Mouse (Mus musculus) midbrain, embryonic 13.5 days (tissue): ENCODE data around the gene Dbnl. TPM values are rescaled to one million over a fixed set of nuclear protein-coding genes. Genes with fewer than 3 reads are reported as not detected.

ENCODE experiments used
- ATAC-seq: fragments of 200-750 bp; cut with Nextera tagmentation; 2 replicates; pipeline ENCODE4 v1.8.0; 2017; ENCODE audit warnings: mild to moderate bottlenecking, moderate TSS enrichment, moderate library complexity
- H3K27ac ChIP-seq: fragments of 300-500 bp; sonication (generic); 2 replicates; pipeline ENCODE4 v1.5.1; 2015; ENCODE audit warnings: inconsistent platforms, mild to moderate bottlenecking, moderate library complexity
- H3K27me3 ChIP-seq: fragments of 300-500 bp; sonication (generic); 2 replicates; pipeline ENCODE4 v1.6.1; 2015; ENCODE audit warnings: mild to moderate bottlenecking, inconsistent platforms
- H3K36me3 ChIP-seq: fragments of 300-500 bp; sonication (generic); 2 replicates; pipeline ENCODE4 v1.6.1; 2015; ENCODE audit warnings: mild to moderate bottlenecking, inconsistent platforms
- H3K4me1 ChIP-seq: fragments of 300-500 bp; sonication (generic); replicated peaks from 2 replicates; pipeline ENCODE4 v1.6.1; 2015; ENCODE audit warnings: inconsistent platforms
- H3K4me2 ChIP-seq: fragments of 300-500 bp; sonication (generic); replicated peaks from 2 replicates; pipeline ENCODE4 v1.6.1; 2015; ENCODE audit warnings: moderate library complexity, mild to moderate bottlenecking, inconsistent platforms
- H3K4me3 ChIP-seq: fragments of 300-500 bp; sonication (generic); replicated peaks from 2 replicates; pipeline ENCODE4 v1.5.1; 2015; ENCODE audit warnings: mild to moderate bottlenecking, inconsistent platforms
- H3K9ac ChIP-seq: fragments of 300-500 bp; sonication (generic); replicated peaks from 2 replicates; pipeline ENCODE4 v1.6.1; 2015; ENCODE audit warnings: mild to moderate bottlenecking, inconsistent platforms
- H3K9me3 ChIP-seq: fragments of 300-500 bp; sonication (generic); 2 replicates; pipeline ENCODE4 v1.6.1; 2016; ENCODE audit warnings: mild to moderate bottlenecking, inconsistent platforms
- WGBS: fragments of 180-500 bp; shearing (Covaris S2); methylation state at CpG from one replicate; pipeline ENCODE4 v1.1.7; 2015; 5-methylcytosine and 5-hydroxymethylcytosine counted together
- polyA plus RNA-seq: library from polyadenylated mRNA; unstranded; fragments of >200 nt; fragmentation: Nextera tagmentation; extraction: Ambion mirVana; gene quantifications from 2 replicates; pipeline ENCODE4 v1.2.1, GENCODE M21; 2015

Gene Dbnl
- 151 and 155 TPM in 2 replicates for polyA plus RNA-seq

DNA sequence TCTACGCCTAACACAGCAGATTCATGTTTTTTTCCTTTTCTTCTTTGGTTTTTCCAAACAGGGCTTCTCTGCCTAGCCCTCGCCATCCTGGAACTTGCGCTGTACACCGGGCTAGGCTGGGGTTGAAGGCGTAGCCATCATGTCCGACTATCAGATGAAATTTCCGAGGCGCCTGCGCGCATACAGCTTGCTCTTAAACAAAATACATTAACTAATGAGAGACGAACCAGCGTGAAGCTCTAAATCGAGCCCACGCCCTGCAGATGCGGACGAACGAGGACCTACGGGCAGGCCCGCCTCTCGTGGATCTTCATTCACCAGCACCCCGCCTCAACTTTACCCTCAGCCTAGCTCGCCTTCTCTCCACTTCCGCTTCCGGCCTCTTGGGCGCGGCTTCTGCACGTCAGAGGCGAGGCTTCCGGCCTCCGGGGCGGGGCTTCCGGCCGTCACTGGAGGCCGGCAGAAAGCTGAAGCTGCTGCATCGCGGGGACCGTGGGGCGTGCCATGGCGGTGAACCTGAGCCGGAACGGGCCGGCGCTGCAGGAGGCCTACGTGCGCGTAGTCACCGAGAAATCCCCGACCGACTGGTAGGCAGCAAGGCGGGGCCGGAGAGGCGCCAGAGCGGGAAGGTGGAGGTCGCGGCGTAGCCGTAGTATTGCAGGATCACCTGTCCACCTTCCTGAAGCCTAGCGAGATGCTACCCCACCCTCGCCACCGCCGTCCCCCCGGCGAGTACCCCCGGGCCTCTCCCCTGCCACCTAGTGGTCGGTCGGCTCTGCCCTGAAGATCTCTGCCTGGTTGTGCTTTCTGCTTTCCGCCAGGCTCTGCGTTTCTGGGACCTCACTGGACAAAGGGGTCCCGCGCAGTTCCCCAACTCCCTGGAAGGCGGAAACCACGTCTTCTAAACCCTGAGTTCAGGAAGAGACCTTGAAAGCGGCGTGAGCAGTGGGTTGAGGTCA lies at the start of gene Dbnl:
TSS of gene Dbnl (plus strand) at position 433 of the 959 bp plus-strand sequence.
- H3K9me3 ChIP-seq = no peaks in the 10 kb centered on the region
- H3K27me3 ChIP-seq = no peaks in the 10 kb centered on the region
- WGBS = under 1% methylated on average over 74 of the region's 74 CpGs
- ATAC-seq = peak; percentile 98
- H3K27ac ChIP-seq = peak within 1 kb of the TSS; percentile 91
- peak within 1 kb of the TSS; percentile 87 for H3K4me3 ChIP-seq
- peak within 1 kb of the TSS; percentile 93 for H3K4me2 ChIP-seq
- H3K36me3 ChIP-seq = peaks cover 27% of the 10 kb centered on the region
- peaks cover 30% of the 10 kb centered on the region for H3K4me1 ChIP-seq
- H3K9ac ChIP-seq = peak within 1 kb of the TSS; percentile 93

DNA sequence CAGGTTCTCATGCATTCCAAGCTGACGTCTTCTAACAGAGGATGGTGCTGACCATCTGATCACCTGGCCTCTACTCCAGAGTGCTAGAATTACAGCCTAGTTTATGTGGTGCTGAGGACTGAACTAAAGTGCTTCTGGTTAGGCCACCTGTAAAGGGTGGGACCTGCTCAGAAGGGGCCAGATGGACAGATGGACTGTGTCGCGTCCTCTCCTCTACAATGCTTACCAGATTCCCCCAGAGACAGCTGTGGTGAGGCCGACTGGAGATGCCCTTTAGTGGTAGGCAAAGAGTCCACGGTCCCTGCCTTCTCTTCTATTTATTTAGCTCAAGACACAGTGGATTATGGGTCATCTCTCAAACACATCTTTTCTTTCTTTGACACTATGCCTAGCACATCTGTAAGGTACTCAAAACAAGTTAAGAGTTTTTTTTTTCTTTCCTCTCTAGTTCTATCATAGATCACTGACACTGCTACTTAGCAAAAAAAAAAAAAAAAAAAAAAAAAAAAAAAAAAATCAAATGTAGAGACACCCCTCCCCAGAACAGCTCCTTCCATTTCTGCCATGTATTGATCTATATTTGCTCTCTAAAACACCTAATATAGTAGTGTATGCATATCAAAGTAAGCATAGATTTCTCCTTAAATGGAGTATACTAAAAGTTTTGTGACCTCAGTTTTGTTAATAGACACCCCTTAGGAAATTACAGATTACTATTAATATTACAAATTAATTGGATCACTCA lies 49.2 kb upstream of the Dbnl start:
- no peaks in the 10 kb centered on the region for H3K36me3 ChIP-seq
- H3K27me3 ChIP-seq = no peaks in the 10 kb centered on the region
- peaks cover 17% of the 10 kb centered on the region for H3K4me1 ChIP-seq
- H3K9me3 ChIP-seq = no peaks in the 10 kb centered on the region
- H3K4me3 ChIP-seq = no peak overlapping the region
- no peak for ATAC-seq
- no peak overlapping the region for H3K9ac ChIP-seq
- no peak overlapping the region for H3K4me2 ChIP-seq
- 89% methylated on average over 5 of the region's 5 CpGs for WGBS
- H3K27ac ChIP-seq = no peak overlapping the region

DNA sequence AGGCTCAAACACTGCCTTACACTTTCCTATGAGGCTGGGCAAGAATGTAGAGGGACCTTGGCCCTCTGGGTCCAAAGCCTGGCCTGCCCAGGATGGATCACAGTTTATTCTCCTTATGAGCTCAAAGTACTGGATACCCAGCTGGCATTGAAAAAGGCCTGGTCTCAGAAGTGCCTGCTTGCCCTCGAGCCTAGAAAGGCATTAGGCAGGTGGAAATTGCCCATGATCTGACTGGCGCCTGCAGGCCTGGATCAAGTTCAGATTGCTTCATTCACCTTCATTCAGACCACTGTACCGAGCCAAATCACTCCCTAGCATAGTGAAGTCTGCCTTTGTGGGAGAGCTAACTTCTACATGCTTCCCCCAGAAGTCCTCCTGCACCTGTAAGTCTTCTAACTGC lies 48.4 kb upstream of the Dbnl start:
- WGBS = 69% methylated on average over 3 of the region's 3 CpGs
- H3K9me3 ChIP-seq = no peaks in the 10 kb centered on the region
- no peak overlapping the region for H3K27ac ChIP-seq
- H3K4me2 ChIP-seq = peak overlapping the region; percentile 96
- H3K9ac ChIP-seq = no peak overlapping the region; the same call in 1 of the 2 replicates
- peak overlapping the region; percentile 85; the same call in 1 of the 2 replicates for H3K4me3 ChIP-seq
- H3K27me3 ChIP-seq = no peaks in the 10 kb centered on the region
- ATAC-seq = no peak
- peaks cover 17% of the 10 kb centered on the region for H3K4me1 ChIP-seq
- H3K36me3 ChIP-seq = no peaks in the 10 kb centered on the region

DNA sequence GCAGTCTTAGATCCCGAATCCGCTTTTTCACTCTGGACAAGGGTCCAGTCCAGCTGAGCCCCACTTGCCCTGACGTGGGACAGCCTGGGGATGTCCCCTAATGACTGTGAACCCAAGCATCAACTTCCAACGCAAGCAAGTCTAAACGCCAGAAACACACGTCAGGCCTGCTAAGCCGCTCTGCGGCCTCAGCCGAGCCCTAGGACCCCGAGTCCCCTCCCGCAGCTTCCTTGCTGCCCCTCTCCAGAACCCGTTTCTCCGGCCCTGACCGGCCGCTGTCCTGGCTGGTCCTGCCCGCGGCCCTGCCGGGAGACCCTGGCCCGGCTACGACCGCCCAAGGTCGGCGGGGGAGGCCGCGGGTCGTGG lies 47.7 kb upstream of the Dbnl start:
- under 1% methylated on average over 26 of the region's 26 CpGs for WGBS

DNA sequence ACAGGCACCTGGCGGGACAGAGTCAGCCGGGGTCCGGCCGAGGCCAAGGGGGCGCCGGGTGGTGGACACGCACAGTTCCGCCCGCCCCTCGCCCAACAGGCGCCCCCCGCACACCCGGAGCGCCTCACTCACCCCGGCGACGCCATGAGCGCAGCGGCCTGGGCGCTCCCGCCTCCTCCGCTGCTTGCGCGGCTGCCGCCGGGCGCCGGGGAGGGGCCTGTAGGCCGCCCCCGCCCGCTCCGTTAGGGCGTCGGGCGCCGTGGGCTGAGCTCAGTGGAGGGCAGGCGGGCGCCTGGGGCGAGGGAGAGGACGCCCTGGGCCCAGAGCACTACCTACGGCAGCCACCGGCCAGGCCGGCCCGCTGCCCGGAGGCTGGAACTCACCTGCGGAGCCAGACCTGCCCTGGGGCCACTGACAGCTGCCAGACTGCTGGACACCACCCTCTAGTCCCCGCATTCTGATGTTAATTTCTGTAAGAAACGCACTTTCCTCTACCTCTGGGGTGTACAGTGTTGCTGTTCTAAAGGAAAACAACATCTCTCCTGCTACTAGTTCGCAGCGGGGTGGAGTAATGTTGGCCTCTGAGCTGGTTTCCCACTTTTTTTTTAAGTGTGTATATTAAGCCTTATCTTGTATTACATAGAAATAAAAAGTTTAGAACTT lies 47.2 kb upstream of the Dbnl start:
- Histone ChIP-seq H3K27me3 (no peaks in the 10 kb centered on the region), H3K9me3 (no peaks in the 10 kb centered on the region), H3K4me3 (peak overlapping the region; percentile 85), H3K4me2 (peak overlapping the region; percentile 96), H3K9ac (peak overlapping the region; percentile 94), H3K4me1 (peaks cover 17% of the 10 kb centered on the region), H3K27ac (peak overlapping the region; percentile 74), H3K36me3 (no peaks in the 10 kb centered on the region)
- peak; percentile 90 for ATAC-seq
- under 1% methylated on average over 42 of the region's 50 CpGs for WGBS

More for the DNA sequence above, 47.7 kb upstream of the Dbnl start:
- peak overlapping the region; percentile 96 for H3K4me2 ChIP-seq
- no peak; the same call in none of the 2 replicates for ATAC-seq
- H3K27ac ChIP-seq = peak overlapping the region; percentile 74
- no peaks in the 10 kb centered on the region for H3K27me3 ChIP-seq
- H3K36me3 ChIP-seq = no peaks in the 10 kb centered on the region
- peak overlapping the region; percentile 85 for H3K4me3 ChIP-seq
- H3K9ac ChIP-seq = peak overlapping the region; percentile 94
- H3K4me1 ChIP-seq = peaks cover 17% of the 10 kb centered on the region
- no peaks in the 10 kb centered on the region for H3K9me3 ChIP-seq

DNA sequence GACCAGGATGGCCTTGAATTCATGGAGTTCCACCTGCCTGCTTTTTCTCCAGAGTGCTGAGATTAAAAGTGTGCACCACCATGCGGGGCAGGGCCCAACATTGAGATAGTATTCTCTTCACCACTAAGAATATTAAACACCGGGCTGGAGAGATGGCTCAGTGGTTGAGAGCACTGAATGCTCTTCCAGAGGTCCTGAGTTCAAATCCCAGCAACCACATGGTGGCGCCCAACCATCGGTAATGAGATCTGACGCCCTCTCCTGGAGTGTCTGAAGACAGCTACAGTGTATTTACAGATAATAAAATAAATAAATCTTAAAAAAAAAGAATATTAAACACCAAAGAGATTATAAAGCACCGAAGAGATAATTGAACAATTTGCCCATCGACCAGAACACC lies 46.2 kb upstream of the Dbnl start:
- Histone ChIP-seq H3K9ac (no peak overlapping the region), H3K4me3 (no peak overlapping the region), H3K9me3 (no peaks in the 10 kb centered on the region), H3K4me1 (peaks cover 17% of the 10 kb centered on the region), H3K36me3 (no peaks in the 10 kb centered on the region), H3K27ac (no peak overlapping the region), H3K27me3 (no peaks in the 10 kb centered on the region), H3K4me2 (no peak overlapping the region)
- no peak for ATAC-seq
- WGBS = 76% methylated on average over 7 of the region's 7 CpGs

DNA sequence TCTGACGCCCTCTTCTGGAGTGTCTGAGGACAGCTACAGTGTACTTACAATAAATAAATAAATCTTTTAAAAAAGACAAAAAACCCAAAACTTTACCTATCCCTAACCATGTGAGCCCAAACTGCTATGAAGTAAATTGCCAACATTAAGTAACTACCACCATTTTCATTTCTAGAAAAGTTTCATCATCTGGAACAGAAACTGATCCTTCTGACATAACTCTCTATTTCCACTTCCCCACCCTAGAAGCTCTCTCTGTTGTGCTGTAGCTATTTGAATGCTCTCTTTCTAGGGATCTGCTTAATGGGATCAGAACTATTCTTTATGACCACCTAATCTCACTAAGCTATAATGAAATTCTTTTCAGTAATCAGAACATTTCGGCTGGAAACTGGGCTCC lies 43.3 kb upstream of the Dbnl start:
- Histone ChIP-seq H3K36me3 (no peaks in the 10 kb centered on the region), H3K27ac (no peak overlapping the region), H3K4me1 (peaks cover 14% of the 10 kb centered on the region), H3K9ac (no peak overlapping the region), H3K9me3 (no peaks in the 10 kb centered on the region), H3K27me3 (no peaks in the 10 kb centered on the region), H3K4me2 (no peak overlapping the region), H3K4me3 (no peak overlapping the region)
- no peak for ATAC-seq
- 75% methylated on average over 2 of the region's 2 CpGs for WGBS

DNA sequence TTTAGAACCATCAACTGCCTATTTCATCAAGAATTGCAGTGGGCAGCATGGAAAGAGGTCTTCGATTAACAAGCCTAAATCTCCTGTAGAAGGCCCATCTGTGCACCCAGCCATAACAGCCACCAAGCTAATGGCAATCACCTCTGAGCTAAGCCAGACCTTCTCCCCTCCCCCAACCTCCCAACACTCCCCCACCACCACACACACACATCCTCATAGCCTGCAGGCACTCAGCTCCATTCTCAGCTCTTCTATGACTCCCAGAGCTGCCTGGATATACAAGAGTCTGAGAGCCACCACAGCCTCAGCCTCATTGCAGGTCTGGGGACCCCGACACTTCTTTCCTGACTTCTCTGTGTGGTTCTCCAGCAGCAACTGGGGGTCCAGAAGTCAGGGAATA lies 34.5 kb upstream of the Dbnl start:
- Histone ChIP-seq H3K9me3 (0 out of 2 replicates have a peak, but pooled peaks cover 4% of the 10 kb centered on the region), H3K36me3 (peaks cover 11% of the 10 kb centered on the region; the same call in 1 of the 2 replicates), H3K4me1 (no peaks in the 10 kb centered on the region), H3K9ac (no peak overlapping the region), H3K27ac (no peak overlapping the region), H3K4me3 (no peak overlapping the region), H3K4me2 (no peak overlapping the region), H3K27me3 (no peaks in the 10 kb centered on the region)
- WGBS = 92% methylated on average over 2 of the region's 2 CpGs
- ATAC-seq = no peak

DNA sequence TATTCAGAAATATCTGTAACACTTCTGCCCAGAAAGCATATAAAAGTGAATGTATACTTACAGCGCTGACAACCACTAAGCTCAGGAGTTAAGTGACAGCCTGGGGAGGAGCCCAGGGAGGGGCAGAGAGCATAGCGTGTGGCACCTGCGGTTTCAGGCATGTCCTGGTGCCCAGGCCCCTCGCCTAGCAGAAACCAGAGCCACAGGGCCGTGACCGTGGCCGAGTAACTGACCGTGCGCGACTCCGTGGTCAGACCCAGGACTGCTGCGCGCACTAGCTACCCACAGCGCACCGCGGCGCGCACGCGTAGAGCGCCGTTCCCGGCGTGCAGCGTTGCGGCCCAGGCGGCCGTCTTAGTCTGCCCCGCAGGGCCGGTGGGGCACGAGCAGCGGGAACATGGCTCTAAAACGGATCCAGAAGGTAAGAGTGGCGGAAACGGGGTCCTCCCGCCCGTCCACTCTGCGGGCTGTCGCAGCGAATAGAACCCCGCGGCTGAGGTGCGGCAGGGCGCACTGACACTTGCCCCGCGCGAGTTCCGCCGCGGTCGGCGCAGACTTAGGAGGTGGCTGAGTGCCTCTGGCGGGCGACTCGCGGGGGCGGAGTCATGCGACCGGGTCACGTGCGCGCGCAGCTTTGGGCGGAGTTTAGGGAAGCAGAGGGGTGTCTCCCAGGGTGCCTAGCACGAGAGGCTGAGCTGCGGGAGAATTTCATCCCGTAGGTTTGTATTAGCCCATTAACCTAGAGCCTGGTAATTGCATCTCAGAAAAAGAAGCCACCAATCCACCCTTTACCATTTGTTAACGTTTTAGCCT lies 26.3 kb upstream of the Dbnl start, which contains the start of gene Urgcp:
TSS of gene Urgcp (minus strand) at position 557 of the 813 bp plus-strand sequence.
- Histone ChIP-seq H3K36me3 (no peaks in the 10 kb centered on the region), H3K27ac (peak within 1 kb of the TSS; percentile 92), H3K9me3 (no peaks in the 10 kb centered on the region), H3K27me3 (no peaks in the 10 kb centered on the region), H3K4me3 (peak within 1 kb of the TSS; percentile 76), H3K4me2 (peak within 1 kb of the TSS; percentile 61), H3K9ac (peak within 1 kb of the TSS; percentile 91), H3K4me1 (peaks cover 15% of the 10 kb centered on the region)
- WGBS = under 1% methylated on average over 68 of the region's 68 CpGs
- peak; percentile 99 for ATAC-seq

DNA sequence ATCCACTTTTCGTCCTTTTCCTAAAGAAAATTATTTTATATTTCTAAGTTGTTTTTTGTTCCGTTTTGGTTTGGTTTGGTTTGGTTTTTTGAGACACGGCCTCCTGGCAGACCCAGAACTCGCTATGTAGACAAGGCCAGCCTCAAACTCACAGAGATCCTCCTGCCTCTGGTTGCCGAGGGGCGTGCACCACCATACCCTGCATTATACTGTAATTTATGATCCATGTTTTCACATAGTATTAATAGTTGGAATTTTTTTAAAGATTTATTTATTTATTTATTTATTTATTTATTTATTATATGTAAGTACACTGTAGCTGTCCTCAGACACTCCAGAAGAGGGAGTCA lies 25.7 kb upstream of the Dbnl start:
- H3K9ac ChIP-seq = peak overlapping the region; percentile 91; the same call in 1 of the 2 replicates
- no peaks in the 10 kb centered on the region for H3K27me3 ChIP-seq
- 23% methylated on average over 6 of the region's 6 CpGs for WGBS
- H3K36me3 ChIP-seq = no peaks in the 10 kb centered on the region
- H3K9me3 ChIP-seq = no peaks in the 10 kb centered on the region
- ATAC-seq = peak; percentile 68
- peak overlapping the region; percentile 92 for H3K27ac ChIP-seq
- peak overlapping the region; percentile 61 for H3K4me2 ChIP-seq
- H3K4me3 ChIP-seq = peak overlapping the region; percentile 76
- peaks cover 15% of the 10 kb centered on the region for H3K4me1 ChIP-seq

DNA sequence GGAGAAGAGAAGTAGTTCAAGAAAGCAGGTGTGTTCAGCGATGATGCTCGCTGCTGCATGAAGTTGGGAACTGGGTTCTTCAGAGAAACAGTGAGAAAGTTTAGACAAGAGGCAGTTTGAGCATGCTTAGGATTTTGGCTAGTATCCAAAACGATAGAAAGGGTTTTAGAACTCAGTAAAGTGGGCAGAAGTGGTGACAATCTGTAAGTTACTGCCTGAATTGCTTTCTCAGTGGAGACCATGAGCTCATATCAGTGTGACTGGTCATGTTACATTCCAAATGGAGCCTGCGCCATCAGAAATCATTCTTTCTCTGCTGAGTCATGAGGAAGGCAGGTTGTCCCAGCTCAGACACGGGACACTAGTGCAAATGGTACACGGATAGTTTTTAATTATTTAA lies 22.3 kb upstream of the Dbnl start:
- no peak overlapping the region for H3K4me2 ChIP-seq
- H3K36me3 ChIP-seq = peaks cover 20% of the 10 kb centered on the region
- H3K9ac ChIP-seq = no peak overlapping the region
- no peak overlapping the region for H3K27ac ChIP-seq
- H3K4me1 ChIP-seq = peaks cover 5% of the 10 kb centered on the region
- WGBS = 92% methylated on average over 6 of the region's 6 CpGs
- H3K9me3 ChIP-seq = no peaks in the 10 kb centered on the region
- H3K27me3 ChIP-seq = no peaks in the 10 kb centered on the region
- no peak overlapping the region for H3K4me3 ChIP-seq
- ATAC-seq = no peak
